ENCODE assay signal across 24 mouse cellular contexts in genomic region chr9:48666702-48667101, GRCm38 (mm10).
"Had no signal": no experiment of that assay in that cellular context is flagged by ENCODE, and none has a peak within 500 bp of the region (broad histone marks: within the 10 kb centered on the region; RNA-seq: fewer than 3 reads in every experiment).

No protein-coding gene starts in this region.

- H3K4me2 ChIP-seq: limb, embryonic 12.5 days; limb, embryonic 15.5 days; liver, embryonic 11.5 days; lung, embryonic 14.5 days; midbrain, embryonic 12.5 days; midbrain, embryonic 15.5 days; neural tube, embryonic 13.5 days; stomach, embryonic 15.5 days had no signal

- H3K27me3 ChIP-seq: midbrain, embryonic 15.5 days; stomach, embryonic 15.5 days had no signal

- ATAC-seq: liver, postnatal 0 days; lung, postnatal 0 days; midbrain, embryonic 15.5 days had no signal

- H3K9me3 ChIP-seq: limb, embryonic 12.5 days; limb, embryonic 15.5 days; midbrain, embryonic 12.5 days; midbrain, embryonic 15.5 days; neural tube, embryonic 13.5 days; stomach, embryonic 15.5 days had no signal

- H3K4me3 ChIP-seq: left cerebral cortex, adult 2 months; limb, embryonic 12.5 days; limb, embryonic 15.5 days; midbrain, embryonic 12.5 days; midbrain, embryonic 15.5 days; myocyte; neural tube, embryonic 13.5 days; stomach, embryonic 15.5 days had no signal

- H3K27ac ChIP-seq: left cerebral cortex, adult 2 months; limb, embryonic 12.5 days; limb, embryonic 15.5 days; liver, embryonic 14.5 days; macrophage; midbrain, embryonic 12.5 days; midbrain, embryonic 15.5 days; neural tube, embryonic 13.5 days; stomach, embryonic 15.5 days had no signal

- H3K9ac ChIP-seq: limb, embryonic 12.5 days; limb, embryonic 15.5 days; liver, embryonic 14.5 days; liver, postnatal 0 days; lung, embryonic 14.5 days; midbrain, embryonic 12.5 days; midbrain, embryonic 15.5 days; neural tube, embryonic 13.5 days; stomach, embryonic 15.5 days had no signal

- DNase-seq: kidney, adult 11 months; kidney, adult 8-10 months; kidney, postnatal 14 days; kidney, postnatal 4 days; layer of hippocampus, postnatal 36 days; left cerebral cortex, postnatal 4 days; liver, postnatal 0 days; lung, embryonic 14.5 days; retina, postnatal 1 day; right cerebral cortex, postnatal 25 days; spleen, adult 18-20 months; thymus, postnatal 25 days had no signal

- H3K36me3 ChIP-seq: limb, embryonic 12.5 days; limb, embryonic 15.5 days; midbrain, embryonic 12.5 days; midbrain, embryonic 15.5 days; neural tube, embryonic 13.5 days; stomach, embryonic 15.5 days had no signal
